In genomic region chr8:57656446-57656845, GRCm38 (mm10) we compare ENCODE assay signal across 24 mouse cellular contexts.
"Had no signal": no experiment of that assay in that cellular context is flagged by ENCODE, and none has a peak within 500 bp of the region (broad histone marks: within the 10 kb centered on the region; RNA-seq: fewer than 3 reads in every experiment).

No protein-coding gene starts in this region.

- H3K4me1 ChIP-seq: neural tube, embryonic 12.5 days; stomach, embryonic 15.5 days had no signal

- H3K27ac ChIP-seq: kidney, embryonic 15.5 days; limb, embryonic 10.5 days; limb, embryonic 13.5 days; liver, embryonic 12.5 days; liver, embryonic 15.5 days; lung, embryonic 15.5 days; midbrain, embryonic 10.5 days; neural tube, embryonic 12.5 days; neural tube, embryonic 15.5 days; stomach, embryonic 15.5 days had no signal

- H3K36me3 ChIP-seq: limb, embryonic 10.5 days; limb, embryonic 13.5 days; liver, embryonic 12.5 days; liver, embryonic 15.5 days; lung, embryonic 15.5 days; midbrain, embryonic 10.5 days; neural tube, embryonic 12.5 days; neural tube, embryonic 15.5 days; stomach, embryonic 15.5 days had no signal

- H3K9ac ChIP-seq: kidney, embryonic 15.5 days; limb, embryonic 13.5 days; liver, embryonic 12.5 days; liver, embryonic 15.5 days; lung, embryonic 15.5 days; neural tube, embryonic 12.5 days; neural tube, embryonic 15.5 days; stomach, embryonic 15.5 days had no signal

- H3K9me3 ChIP-seq: kidney, embryonic 15.5 days; limb, embryonic 10.5 days; limb, embryonic 13.5 days; liver, embryonic 12.5 days; liver, embryonic 15.5 days; lung, embryonic 15.5 days; megakaryocyte, embryonic 14.5 days; midbrain, embryonic 10.5 days; neural tube, embryonic 12.5 days; neural tube, embryonic 15.5 days; stomach, embryonic 15.5 days had no signal

- H3K27me3 ChIP-seq: kidney, embryonic 15.5 days; limb, embryonic 13.5 days; liver, embryonic 12.5 days; liver, embryonic 15.5 days; lung, embryonic 15.5 days; megakaryocyte, embryonic 14.5 days; neural tube, embryonic 12.5 days; neural tube, embryonic 15.5 days; stomach, embryonic 15.5 days had no signal

- H3K4me2 ChIP-seq: kidney, embryonic 15.5 days; limb, embryonic 13.5 days; liver, embryonic 12.5 days; liver, embryonic 15.5 days; lung, embryonic 15.5 days; neural tube, embryonic 12.5 days; neural tube, embryonic 15.5 days; stomach, embryonic 15.5 days had no signal

- H3K4me3 ChIP-seq: kidney, embryonic 15.5 days; limb, embryonic 10.5 days; limb, embryonic 13.5 days; liver, embryonic 12.5 days; liver, embryonic 15.5 days; lung, embryonic 15.5 days; megakaryocyte, embryonic 14.5 days; midbrain, embryonic 10.5 days; neural tube, embryonic 12.5 days; neural tube, embryonic 15.5 days; stomach, embryonic 15.5 days had no signal

- DNase-seq: kidney, adult 8-10 months; kidney, postnatal 10 days; kidney, postnatal 36 days; layer of hippocampus, postnatal 36 days; liver; lung, adult 18-20 months; lung, postnatal 10 days; lung, postnatal 36 days; midbrain, embryonic 14.5 days; right cerebral cortex, adult 18-20 months; right cerebral cortex, postnatal 14 days; spleen, adult 18-20 months; thymus, postnatal 36 days had no signal
